Mouse (Mus musculus) urinary bladder, postnatal 4 days (tissue): ENCODE results near the gene E130208F15Rik.

Source experiments
- DNase-seq, 2 experiments: peaks; one replicate each; pipeline ENCODE4 v3.0.0; 2021 to 2022; ENCODE audit warnings: low spot score in 2 of 2

The E130208F15Rik gene

GRCm38 (mm10) chr7:30321539-30322284 lies at the start of gene E130208F15Rik:
E130208F15Rik (plus strand) TSS chr7:30321740.
- peak; percentile 49 to 65 for DNase-seq

- DNase-seq = no peak
Observed at GRCm38 (mm10) chr7:30274383-30274782, 47.2 kb upstream of the E130208F15Rik start.

DNA sequence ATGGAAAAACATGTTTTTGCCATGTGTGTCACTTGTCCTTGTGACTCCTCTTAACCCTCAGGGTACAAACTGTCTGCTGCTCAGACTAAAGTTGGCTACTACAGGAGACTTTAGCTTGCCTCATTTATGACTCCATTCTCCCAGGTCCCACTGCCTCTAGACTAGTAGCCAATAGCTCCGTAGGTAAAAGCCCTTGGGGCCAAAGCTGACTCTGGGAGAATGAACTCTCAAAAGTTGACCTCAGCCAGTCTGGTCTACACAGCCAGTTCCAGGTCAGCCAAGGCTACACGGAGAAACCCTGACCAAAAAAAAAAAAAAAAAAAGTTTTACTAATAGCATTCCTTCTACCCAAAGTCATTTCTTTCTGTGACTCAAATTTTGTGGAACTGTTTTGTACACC lies 42.6 kb upstream of the E130208F15Rik start:
- DNase-seq = no peak

DNA sequence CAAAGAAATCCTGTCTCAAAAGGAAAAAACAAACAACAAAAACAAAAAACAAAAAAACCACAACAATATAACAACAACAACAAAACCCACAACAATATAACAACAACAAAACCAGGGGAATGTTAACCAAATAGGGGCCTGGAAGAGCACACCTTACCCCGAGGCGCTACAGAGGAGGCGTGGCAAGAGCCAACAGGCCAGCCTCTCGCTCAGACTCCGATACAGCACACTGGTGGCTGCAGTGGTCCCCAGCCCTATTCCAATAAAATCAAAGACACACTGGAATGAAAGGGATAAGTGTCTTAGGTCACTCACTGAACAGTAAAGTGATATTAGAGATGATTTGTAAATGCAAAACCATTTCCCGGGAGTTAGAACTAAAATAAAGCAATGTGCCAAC lies 42.0 kb upstream of the E130208F15Rik start:
- no peak for DNase-seq

- peak; percentile 90 to 94 for DNase-seq
Observed at GRCm38 (mm10) chr7:30279951-30280669, 41.4 kb upstream of the E130208F15Rik start, which contains the start of the genes Thap8 and Wdr62. Thap8 (plus strand) TSS chr7:30280094. Wdr62 (minus strand) TSS chr7:30280419.

DNA sequence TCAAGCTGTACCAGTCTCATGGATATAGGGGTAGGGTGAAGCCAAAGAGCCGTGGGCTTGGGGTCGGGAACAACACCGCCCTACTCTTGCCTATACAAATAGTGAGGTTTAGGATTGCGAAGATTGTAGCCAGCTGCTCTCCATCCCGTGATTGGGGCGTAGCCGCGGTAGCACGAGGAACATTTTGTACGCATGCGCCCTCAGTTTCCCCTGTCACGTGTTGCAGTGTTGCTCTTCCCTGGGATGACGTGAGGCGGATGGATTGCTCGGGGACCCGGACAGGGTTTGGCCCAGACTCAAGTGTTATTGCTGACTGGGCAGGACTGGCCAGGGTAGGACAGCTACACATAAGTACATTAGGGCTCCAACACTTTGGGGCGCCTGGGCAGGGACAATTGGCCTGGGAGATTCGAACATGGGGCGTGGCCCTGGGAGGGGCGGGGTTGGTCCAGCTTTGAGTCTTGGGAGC lies 40.8 kb upstream of the E130208F15Rik start:
- DNase-seq = peak; percentile 85 to 89

- no peak for DNase-seq
Observed at GRCm38 (mm10) chr7:30281522-30281921, 40.0 kb upstream of the E130208F15Rik start.

GRCm38 (mm10) chr7:30282740-30283139 lies 38.8 kb upstream of the E130208F15Rik start:
- DNase-seq = no peak

DNA sequence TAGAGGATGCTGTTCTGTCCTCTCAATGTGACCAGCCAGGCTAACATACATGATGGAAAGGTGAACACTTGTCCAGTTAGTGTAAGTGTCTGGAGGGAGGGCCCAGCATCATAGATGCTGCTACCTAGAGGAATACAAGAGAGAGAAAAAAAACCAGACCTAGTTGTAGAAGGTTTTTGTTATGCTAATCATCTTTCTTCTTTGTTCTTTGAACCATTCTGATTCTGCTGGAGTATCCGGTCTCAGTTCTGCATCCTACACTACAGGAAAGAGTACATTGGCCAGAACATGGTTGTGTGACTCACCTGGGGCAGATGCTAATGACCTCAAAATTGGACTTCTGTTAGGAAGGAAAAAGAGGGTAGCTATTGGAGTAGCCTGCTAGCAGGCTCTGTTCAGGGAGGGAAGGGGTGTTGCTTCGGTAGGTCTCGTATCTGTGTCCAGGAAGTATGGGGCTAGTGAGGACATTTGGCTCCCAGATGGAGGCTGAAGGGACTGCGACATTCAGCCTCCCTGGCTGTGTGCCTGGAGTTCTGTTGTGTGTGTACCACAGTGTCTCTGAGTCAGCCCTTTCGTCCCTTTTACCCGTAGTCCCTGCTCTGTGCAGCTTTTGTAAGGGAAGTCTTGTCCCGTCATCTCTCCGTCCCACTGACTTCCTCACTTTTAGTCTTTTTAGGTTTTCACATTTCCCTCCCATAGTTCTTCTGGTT lies 34.7 kb upstream of the E130208F15Rik start:
- no peak for DNase-seq

- DNase-seq = no peak
Observed at GRCm38 (mm10) chr7:30288046-30288445, 33.5 kb upstream of the E130208F15Rik start.

DNA sequence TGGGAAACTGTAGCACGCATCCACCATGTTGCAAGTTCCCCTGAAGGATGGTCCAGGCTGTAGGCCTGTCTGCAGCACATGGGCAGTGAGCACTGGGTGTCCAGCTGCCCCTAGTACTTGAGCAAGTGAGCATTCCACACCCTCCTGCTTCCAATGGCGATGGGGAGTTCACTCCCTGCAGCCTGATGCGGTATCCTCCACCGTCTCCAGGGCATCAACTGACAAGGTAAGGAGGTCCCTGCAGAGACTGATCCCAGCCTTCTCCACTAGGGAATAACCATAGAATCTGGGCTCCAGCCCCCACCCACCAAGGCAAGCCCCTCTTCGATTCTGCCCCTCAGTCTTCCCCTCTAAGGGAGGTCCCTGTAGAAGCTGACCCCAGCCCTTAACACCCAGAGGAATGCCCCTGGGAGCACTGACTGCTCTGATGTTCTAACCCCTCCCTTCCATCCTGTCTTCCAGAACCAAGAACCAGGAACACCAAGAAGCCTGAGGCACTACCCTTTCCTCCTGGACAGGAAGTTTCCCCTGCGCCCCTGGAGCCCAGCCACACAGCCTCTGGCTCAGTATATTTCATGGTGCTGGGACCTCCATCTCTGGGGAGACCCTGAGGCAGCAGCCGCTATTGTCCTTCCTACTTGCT lies 32.3 kb upstream of the E130208F15Rik start:
- DNase-seq = no peak

- DNase-seq = no peak
Observed at GRCm38 (mm10) chr7:30289714-30290399, 31.7 kb upstream of the E130208F15Rik start.

- peak; percentile 76 to 89 for DNase-seq
Observed at GRCm38 (mm10) chr7:30291215-30292131, 30.1 kb upstream of the E130208F15Rik start, which contains the start of gene Clip3. Clip3 (plus strand) TSS chr7:30291728.

DNA sequence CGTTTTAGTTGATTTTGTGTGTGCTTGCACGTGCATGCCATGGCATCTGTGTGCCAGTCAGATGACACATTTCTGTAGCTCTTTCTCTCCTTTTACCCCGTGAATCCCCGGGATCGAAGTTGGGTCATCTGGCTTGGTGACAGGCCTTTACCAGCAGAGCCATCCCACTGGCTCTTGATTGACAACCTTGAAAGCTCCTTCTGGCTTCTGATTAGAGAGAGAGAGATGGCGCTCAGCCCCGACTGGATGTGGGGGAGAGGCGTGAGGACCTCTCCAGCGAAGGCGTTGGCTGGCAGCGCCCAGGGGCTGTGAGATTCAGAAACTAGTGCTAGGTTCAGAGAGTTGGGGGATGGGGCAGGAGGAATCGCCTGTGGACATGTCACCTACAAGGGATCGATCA lies 27.7 kb upstream of the E130208F15Rik start:
- DNase-seq = no peak

DNA sequence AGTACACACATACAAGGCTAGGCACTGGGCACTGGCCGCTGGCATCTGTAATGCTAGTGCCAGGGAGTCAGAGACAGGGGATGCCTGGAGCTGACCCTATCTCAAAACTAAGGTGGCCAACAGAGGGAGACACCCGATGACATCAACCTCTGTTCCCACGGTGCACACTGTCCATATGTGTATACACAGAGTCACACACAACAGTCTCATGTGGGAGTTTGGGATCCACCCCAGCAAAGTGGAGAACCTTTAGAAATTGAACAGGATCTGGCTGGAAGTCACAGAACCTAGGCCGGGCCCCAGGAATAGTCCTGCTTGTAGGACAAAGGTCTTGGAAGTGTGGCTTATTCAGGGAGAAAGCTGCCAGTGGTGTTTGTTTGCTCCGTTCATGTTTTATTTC lies 27.2 kb upstream of the E130208F15Rik start:
- DNase-seq = no peak

DNA sequence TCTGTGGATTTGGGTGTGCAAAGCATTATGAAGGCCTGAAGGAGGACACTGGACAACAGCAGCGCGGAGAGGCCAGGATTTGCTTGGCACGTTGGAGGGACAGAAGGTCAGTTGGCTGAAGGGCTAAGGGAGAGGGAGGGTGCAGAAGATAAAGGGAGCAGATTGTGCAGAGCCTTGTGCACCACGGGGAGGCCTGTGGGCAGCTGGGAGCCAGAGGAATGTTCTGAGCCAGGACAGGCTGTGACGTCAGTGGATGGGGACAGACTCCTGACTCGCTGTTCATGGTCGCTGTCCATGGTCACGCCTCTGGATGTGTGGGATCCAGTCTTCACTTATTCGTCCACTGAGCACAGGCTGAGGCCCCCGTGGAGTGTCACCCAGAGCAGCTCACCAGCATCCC lies 26.4 kb upstream of the E130208F15Rik start:
- no peak for DNase-seq

DNA sequence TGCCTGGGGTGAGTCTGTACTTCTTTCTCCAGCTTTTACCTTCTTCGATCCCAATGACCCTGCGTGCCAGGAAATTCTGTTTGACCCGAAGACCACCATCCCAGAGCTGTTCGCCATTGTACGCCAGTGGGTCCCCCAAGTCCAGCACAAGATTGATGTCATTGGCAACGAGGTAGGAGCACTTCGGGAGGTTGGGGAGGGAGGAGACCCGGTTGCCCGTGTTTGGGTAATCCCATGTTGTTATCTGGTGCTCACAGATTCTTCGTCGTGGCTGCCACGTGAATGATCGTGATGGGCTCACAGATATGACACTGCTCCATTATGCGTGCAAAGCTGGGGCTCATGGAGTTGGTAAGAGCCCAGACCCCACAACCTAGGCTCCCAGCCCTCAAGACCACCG lies 24.7 kb upstream of the E130208F15Rik start:
- no peak for DNase-seq

GRCm38 (mm10) chr7:30297266-30297665 lies 24.3 kb upstream of the E130208F15Rik start:
- no peak for DNase-seq

DNA sequence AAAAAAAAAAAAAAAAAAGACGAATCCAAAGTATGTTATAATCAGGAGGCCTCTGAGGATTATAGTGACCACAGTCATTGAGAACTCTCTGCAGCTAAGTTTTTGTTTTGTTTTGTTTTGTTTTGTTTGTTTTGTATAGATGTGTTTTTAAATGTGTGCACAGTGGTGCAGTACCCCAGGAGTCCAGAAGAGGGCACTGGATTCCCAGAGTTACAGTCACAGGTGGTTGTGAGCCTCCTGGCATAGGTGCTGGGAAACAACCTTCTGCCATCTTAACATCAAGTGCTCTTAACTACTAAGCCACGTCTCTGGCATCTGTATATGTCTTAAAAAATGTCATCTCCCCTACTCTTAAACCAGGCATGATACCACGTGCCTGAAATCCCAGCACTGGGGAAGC lies 20.6 kb upstream of the E130208F15Rik start:
- no peak for DNase-seq
